Mouse (Mus musculus): ENCODE data around the gene Llph.
"Not testable (repeated sequence)": the region's sequence is repeated elsewhere in the genome, so short reads cannot be mapped to it uniquely, and the experiment has no call there.

Llph gene

DNA sequence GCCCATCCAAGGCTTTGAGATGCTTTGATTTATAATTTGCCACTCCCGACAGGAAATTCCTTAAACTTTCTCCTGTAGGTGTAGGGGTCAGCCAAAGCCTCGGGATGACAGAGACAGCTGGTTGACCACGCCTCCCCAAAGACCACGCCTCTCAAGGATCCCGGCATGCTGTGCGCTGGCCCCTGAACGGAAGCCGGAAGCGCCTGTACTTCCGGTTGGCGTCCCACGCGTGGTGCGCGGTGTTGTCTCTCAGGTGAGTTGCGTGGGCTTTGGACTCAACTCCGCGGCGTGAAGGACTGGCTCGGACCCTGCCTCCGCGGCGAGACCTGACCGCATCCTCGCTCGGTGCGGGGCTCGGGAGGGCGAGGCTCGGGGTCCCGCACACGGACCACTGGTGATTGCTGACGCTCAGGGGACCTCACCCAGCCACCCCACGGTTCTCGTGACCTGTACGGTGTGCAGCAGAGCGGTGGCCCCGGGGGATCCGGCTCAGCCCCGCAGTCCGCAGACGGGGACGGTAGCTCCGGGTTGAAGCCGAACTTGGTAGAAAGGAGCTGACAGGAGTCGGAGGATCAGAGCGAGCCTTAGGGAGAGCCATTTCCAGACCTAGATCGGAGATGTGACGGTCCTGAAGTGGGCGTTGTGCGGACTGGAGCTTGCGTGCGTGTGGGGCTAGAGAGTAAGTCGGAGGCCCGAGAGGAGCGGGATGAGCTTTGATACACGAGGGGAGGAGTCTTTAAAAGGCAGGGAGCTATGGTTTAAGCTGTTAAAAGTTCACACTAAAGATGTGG lies at the start of gene Llph:
Llph (plus strand) TSS at position 200 of the 791 bp plus-strand sequence.
- DNase-seq, result peak; percentile 85

DNA sequence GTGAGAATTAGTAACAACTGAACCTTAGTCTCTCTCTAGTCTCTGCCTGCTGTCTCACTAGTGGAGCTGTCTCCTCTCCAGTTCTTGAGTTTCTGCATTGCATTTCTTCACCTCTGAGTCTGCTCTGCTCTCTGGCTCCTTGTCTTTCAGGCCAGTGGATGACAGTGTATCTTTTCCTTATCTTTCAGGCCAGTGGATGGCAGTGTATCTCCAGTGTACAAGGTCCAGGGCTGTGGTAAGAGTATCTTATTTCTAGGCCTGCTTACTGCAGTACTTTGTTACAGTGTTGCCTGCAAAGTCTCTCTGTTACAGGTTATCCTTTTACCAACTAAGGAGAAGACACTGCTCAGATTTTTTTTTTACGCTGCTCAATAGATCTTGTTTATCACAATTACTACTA lies 44.0 kb upstream of the Llph start:
- DNase-seq, result no peak

DNA sequence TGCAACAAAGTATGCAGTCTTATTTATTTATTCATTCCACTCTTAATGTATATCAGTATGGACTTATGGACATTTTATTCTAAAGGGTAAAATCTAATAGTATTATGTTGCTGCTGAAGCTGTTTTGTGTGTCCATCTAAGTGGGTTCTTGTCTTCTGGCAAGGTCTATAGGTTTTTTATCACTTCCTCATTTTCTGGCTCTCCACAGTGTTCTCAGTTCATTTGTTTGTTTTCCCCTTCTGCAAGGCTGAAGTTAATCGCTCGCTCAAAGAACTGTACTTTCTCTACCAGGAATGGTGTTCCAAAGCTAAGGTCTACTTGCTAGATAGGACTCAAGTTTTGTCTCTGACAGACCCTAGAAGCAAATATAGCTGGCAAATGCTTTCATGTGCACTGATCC lies 43.5 kb upstream of the Llph start:
- no peak for DNase-seq

GRCm38 (mm10) chr10:120188513-120188912 lies 38.4 kb upstream of the Llph start:
- no peak for DNase-seq

GRCm38 (mm10) chr10:120189276-120189675 lies 37.6 kb upstream of the Llph start:
- no peak for DNase-seq

GRCm38 (mm10) chr10:120189782-120190181 lies 37.1 kb upstream of the Llph start:
- DNase-seq, result no peak

GRCm38 (mm10) chr10:120191165-120191564 lies 35.7 kb upstream of the Llph start:
- DNase-seq, result no peak

GRCm38 (mm10) chr10:120192278-120192677 lies 34.6 kb upstream of the Llph start:
- DNase-seq, result no peak

- DNase-seq, result peak; percentile 13 to 24
Observed at GRCm38 (mm10) chr10:120193255-120193654, 33.6 kb upstream of the Llph start.

GRCm38 (mm10) chr10:120197061-120197835 lies 29.6 kb upstream of the Llph start:
- DNase-seq, result no peak

GRCm38 (mm10) chr10:120201131-120201921 lies 25.5 kb upstream of the Llph start, which contains the start of gene Tmbim4:
Gene Tmbim4, plus strand, starts transcription at chr10:120201590.
- DNase-seq, result peak; percentile 60 to 67

- DNase-seq, result peak; percentile 75 to 82
Observed at GRCm38 (mm10) chr10:120201961-120202402, 24.9 kb upstream of the Llph start, which contains the start of gene Irak3. Gene Irak3, minus strand, starts transcription at chr10:120202130.

- DNase-seq, result no peak
Observed at GRCm38 (mm10) chr10:120202467-120203250, 24.2 kb upstream of the Llph start.

GRCm38 (mm10) chr10:120204591-120205210 lies 22.2 kb upstream of the Llph start:
- DNase-seq, result no peak

DNA sequence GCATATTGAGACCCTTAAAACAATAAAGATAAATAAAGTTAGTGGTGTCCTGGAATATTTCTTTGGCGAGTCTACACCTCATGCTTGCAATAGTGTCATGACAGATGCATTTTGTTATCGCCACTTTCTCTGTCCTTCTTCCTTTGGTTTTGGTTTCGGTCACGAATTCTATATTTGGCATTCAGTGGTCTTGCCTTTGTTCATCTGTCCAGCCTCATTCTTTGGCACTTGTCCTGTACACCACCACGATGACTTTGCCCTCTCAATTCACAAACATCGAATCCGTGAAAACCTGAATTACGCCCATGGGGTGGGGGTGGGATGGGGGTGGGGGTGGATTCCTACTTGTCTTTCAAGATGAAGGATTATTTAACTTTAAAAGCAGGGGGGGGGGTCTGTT lies 18.9 kb upstream of the Llph start:
- no peak for DNase-seq

GRCm38 (mm10) chr10:120208575-120209538 lies 18.0 kb upstream of the Llph start:
- DNase-seq, result peak; percentile 55 to 62

DNA sequence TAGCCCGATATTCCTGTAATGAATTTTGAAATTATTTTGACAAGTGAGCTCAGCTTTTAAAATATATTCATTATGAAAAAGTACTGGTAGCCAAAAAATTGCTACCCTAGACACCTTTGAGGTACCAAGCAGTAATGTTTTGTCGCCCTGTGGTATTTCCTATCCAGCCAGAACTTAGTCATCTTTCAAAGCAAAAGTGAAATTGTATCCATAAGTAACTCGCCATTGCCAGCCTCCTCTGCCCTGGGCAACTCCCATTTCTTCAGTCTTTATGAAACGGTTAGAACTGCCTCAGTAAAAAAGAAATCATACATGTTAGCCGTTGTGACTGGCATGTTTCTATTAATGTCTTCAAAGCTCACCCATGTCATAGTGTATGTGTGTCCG lies 17.3 kb upstream of the Llph start:
- no peak for DNase-seq

DNA sequence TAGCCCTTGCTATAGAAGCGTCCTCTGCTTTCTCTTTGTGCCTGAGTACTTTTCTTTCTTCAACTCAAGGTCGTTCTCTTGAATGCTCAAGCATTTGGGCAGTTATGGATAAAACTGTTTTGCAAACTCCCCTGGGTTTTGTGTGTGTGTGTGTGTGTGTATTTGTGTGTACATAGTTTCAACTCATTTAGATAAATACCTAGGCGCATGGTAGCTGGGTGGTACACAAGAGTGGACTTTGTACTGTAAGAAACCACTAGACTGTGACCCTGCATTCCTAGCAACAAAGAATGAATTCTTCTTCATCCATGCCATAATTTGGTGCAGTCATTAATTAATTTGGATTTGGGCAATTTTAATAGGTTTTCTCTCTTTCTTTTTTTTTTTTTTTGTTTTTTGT lies 16.8 kb upstream of the Llph start:
- DNase-seq, result no peak

- not testable (repeated sequence) for DNase-seq
Observed at GRCm38 (mm10) chr10:120217099-120217498, 9.8 kb upstream of the Llph start.

DNA sequence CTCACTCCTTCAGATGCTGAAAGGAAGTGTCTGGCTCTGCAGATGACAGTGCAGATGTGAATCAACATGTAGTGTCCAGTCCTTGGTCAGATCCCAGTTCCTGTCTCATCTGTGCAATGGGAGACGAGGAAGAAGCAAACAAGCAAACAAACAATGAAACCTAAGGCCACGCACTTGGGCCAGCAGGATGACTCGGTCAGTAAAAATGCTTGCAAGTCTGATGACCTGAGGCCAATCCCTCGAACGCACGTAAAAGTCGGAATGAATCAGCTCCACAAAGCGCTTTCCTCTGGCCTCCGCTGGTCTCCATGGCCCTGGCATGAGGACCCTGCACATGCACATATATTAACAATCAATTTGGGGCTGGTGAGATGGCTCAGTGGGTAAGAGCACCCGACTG lies 7.9 kb upstream of the Llph start:
- no peak for DNase-seq
